Mouse (Mus musculus) liver, embryonic 14 days (tissue): ENCODE measurements around the gene Ifitm5. TPM values are rescaled to one million over a fixed set of nuclear protein-coding genes. Genes with fewer than 3 reads are reported as not detected.

Experiments used
- polyA plus RNA-seq: library from polyadenylated mRNA; depleted of rRNA; stranded (reverse); fragments of >200 nt; gene quantifications from 2 replicates; pipeline ENCODE4 v1.2.3, GENCODE M21; 2012; rRNA removed

The Ifitm5 gene
- 0.38 and 0.46 TPM in 2 replicates for polyA plus RNA-seq

GRCm38 (mm10) chr7:140949824-140950530, at the start of gene Ifitm5:
Gene Ifitm5 (minus strand): TSS chr7:140950291.

GRCm38 (mm10) chr7:140966921-140967320, 16.8 kb upstream of the Ifitm5 start, which contains the start of gene Ifitm1:
Gene Ifitm1 (plus strand): TSS chr7:140967221.

GRCm38 (mm10) chr7:140955758-140956555, 5.9 kb upstream of the Ifitm5 start, which contains the start of the genes Gm45717 and Ifitm2:
Gene Gm45717 (minus strand): TSS chr7:140955937.
Gene Ifitm2 (minus strand): TSS chr7:140955987.

GRCm38 (mm10) chr7:140941222-140942051, 8.7 kb downstream of the Ifitm5 start, which contains the start of gene Pgghg:
Gene Pgghg (plus strand): TSS chr7:140941391.

GRCm38 (mm10) chr7:140920418-140921029, 29.6 kb downstream of the Ifitm5 start, which contains the start of gene Nlrp6:
Gene Nlrp6 (plus strand): TSS chr7:140920902.

GRCm38 (mm10) chr7:140900220-140900619, 49.9 kb downstream of the Ifitm5 start, which contains the start of gene Cox8b:
Gene Cox8b (minus strand): TSS chr7:140900446.

Other genes starting within 250 kb of the Ifitm5 start
- 0.06 and 0.07 TPM in 2 replicates for gene Cyp2e1, start 186.6 kb downstream of the Ifitm5 start, polyA plus RNA-seq
- gene Syce1, start 162.4 kb downstream of the Ifitm5 start, polyA plus RNA-seq = 0.05 and 0.12 TPM in 2 replicates
- 0.11 and 0.14 TPM in 2 replicates for gene Zfp941, start 128.1 kb downstream of the Ifitm5 start, polyA plus RNA-seq
- 7.3 and 8.3 TPM in 2 replicates for gene Urah, start 115.3 kb downstream of the Ifitm5 start, polyA plus RNA-seq
- gene Scgb1c1, start 104.7 kb downstream of the Ifitm5 start, polyA plus RNA-seq = not detected in 2 replicates
- gene Odf3, start 102.5 kb downstream of the Ifitm5 start, polyA plus RNA-seq = not detected in 2 replicates
- gene Gm45785, start 94.0 kb downstream of the Ifitm5 start, polyA plus RNA-seq = not detected in 2 replicates
- 14.7 and 15.6 TPM in 2 replicates for gene Ric8a, start 93.3 kb downstream of the Ifitm5 start, polyA plus RNA-seq
- 10.5 and 11.7 TPM in 2 replicates for gene Bet1l, start 92.7 kb downstream of the Ifitm5 start, polyA plus RNA-seq
- 50.0 and 57.2 TPM in 2 replicates for gene Psmd13, start 68.3 kb downstream of the Ifitm5 start, polyA plus RNA-seq
- 12.5 and 15.1 TPM in 2 replicates for gene Sirt3, start 68.0 kb downstream of the Ifitm5 start, polyA plus RNA-seq
- 0.48 TPM in 1 of 2 replicates, not detected in the other for gene Cox8b, start 49.8 kb downstream of the Ifitm5 start, polyA plus RNA-seq
- gene Nlrp6, start 29.4 kb downstream of the Ifitm5 start, polyA plus RNA-seq = 5.6 and 7.4 TPM in 2 replicates
- gene Pgghg, start 8.9 kb downstream of the Ifitm5 start, polyA plus RNA-seq = 6.0 and 7.0 TPM in 2 replicates
- gene Gm45717, start 5.6 kb upstream of the Ifitm5 start, polyA plus RNA-seq = not detected in 2 replicates
- gene Ifitm2, start 5.7 kb upstream of the Ifitm5 start, polyA plus RNA-seq = 219 and 222 TPM in 2 replicates
- gene Ifitm1, start 16.9 kb upstream of the Ifitm5 start, polyA plus RNA-seq = 29.1 and 33.2 TPM in 2 replicates
- gene Ifitm3, start 60.5 kb upstream of the Ifitm5 start, polyA plus RNA-seq = 28.7 and 41.6 TPM in 2 replicates
- 8.3 and 10.9 TPM in 2 replicates for gene Ifitm6, start 67.6 kb upstream of the Ifitm5 start, polyA plus RNA-seq
- gene Gm17387, start 78.8 kb upstream of the Ifitm5 start, polyA plus RNA-seq = not detected in 2 replicates
- 0.59 and 0.76 TPM in 2 replicates for gene B4galnt4, start 110.8 kb upstream of the Ifitm5 start, polyA plus RNA-seq
- 0.38 and 0.48 TPM in 2 replicates for gene Pkp3, start 127.9 kb upstream of the Ifitm5 start, polyA plus RNA-seq
- gene Sigirr, start 150.3 kb upstream of the Ifitm5 start, polyA plus RNA-seq = 9.1 and 10.7 TPM in 2 replicates
- 0.36 TPM in 2 replicates for gene Ano9, start 167.5 kb upstream of the Ifitm5 start, polyA plus RNA-seq
- 62.0 and 81.0 TPM in 2 replicates for gene Ptdss2, start 172.1 kb upstream of the Ifitm5 start, polyA plus RNA-seq
- gene Rnh1, start 222.6 kb upstream of the Ifitm5 start, polyA plus RNA-seq = 23.5 and 28.6 TPM in 2 replicates
- 67.7 and 68.0 TPM in 2 replicates for gene Hras, start 243.7 kb upstream of the Ifitm5 start, polyA plus RNA-seq
- 13.2 and 14.8 TPM in 2 replicates for gene Lrrc56, start 243.9 kb upstream of the Ifitm5 start, polyA plus RNA-seq